Mouse (Mus musculus) hindbrain, embryonic 11.5 days (tissue): ENCODE data around the gene Lgals3. TPM values are rescaled to one million over a fixed set of nuclear protein-coding genes. Genes with fewer than 3 reads are reported as not detected.
A peak's percentile ranks its signal among the peaks of the same experiment; 100 is the strongest.

Experiments used
- ATAC-seq: fragments of 200-750 bp; cut with Nextera tagmentation; 2 replicates; pipeline ENCODE4 v1.8.0; 2017; ENCODE audit warnings: mild to moderate bottlenecking, moderate TSS enrichment, moderate library complexity; ENCODE audit not compliant: low FRiP score
- DNase-seq: peaks from one replicate; pipeline ENCODE4 v3.0.0-alpha.2; 2015; ENCODE audit warnings: low spot score
- H3K27ac ChIP-seq: fragments of 300-500 bp; sonication (generic); 2 replicates; pipeline ENCODE4 v1.5.1; 2014; ENCODE audit warnings: mild to moderate bottlenecking, low read depth, low read length
- H3K27me3 ChIP-seq: fragments of 300-500 bp; sonication (generic); 2 replicates; pipeline ENCODE4 v1.6.1; 2014; ENCODE audit warnings: mild to moderate bottlenecking, low read length, moderate library complexity, mixed read lengths; ENCODE audit not compliant: control insufficient read depth, insufficient read depth
- H3K36me3 ChIP-seq: fragments of 300-500 bp; sonication (generic); 2 replicates; pipeline ENCODE4 v1.6.1; 2014; ENCODE audit warnings: mild to moderate bottlenecking, low read length, moderate library complexity, mixed read lengths; ENCODE audit not compliant: control insufficient read depth, insufficient read depth
- H3K4me1 ChIP-seq: fragments of 300-500 bp; sonication (generic); replicated peaks from 2 replicates; pipeline ENCODE4 v1.6.1; 2014; ENCODE audit warnings: low read length, mixed read lengths; ENCODE audit not compliant: control insufficient read depth, insufficient read depth
- H3K4me2 ChIP-seq: fragments of 300-500 bp; sonication (generic); replicated peaks from 2 replicates; pipeline ENCODE4 v1.6.1; 2014; ENCODE audit warnings: mild to moderate bottlenecking, low read depth, low read length
- H3K4me3 ChIP-seq: fragments of 300-500 bp; sonication (generic); 2 replicates; pipeline ENCODE4 v1.5.1; 2014; ENCODE audit warnings: low read depth, low read length
- H3K9ac ChIP-seq: fragments of 300-500 bp; sonication (generic); 2 replicates; pipeline ENCODE4 v1.6.1; 2014; ENCODE audit warnings: low read depth, low read length
- H3K9me3 ChIP-seq: fragments of 300-500 bp; sonication (generic); 2 replicates; pipeline ENCODE4 v1.6.1; 2016; ENCODE audit warnings: low read length; ENCODE audit not compliant: control insufficient read depth
- WGBS: fragments of 180-500 bp; shearing (Covaris S2); extraction: QIAGEN DNeasy Blood & Tissue Kit; methylation state at CpG from one replicate; pipeline ENCODE4 v1.1.7; 2014; 5-methylcytosine and 5-hydroxymethylcytosine counted together
- polyA plus RNA-seq: library from polyadenylated mRNA; unstranded; fragments of >200 nt; fragmentation: Nextera tagmentation; extraction: Ambion mirVana; gene quantifications from 2 replicates; pipeline ENCODE4 v1.2.1, GENCODE M21; 2014

The Lgals3 gene
- polyA plus RNA-seq, 1 experiment from 2014 or later: 1.1 TPM

DNA sequence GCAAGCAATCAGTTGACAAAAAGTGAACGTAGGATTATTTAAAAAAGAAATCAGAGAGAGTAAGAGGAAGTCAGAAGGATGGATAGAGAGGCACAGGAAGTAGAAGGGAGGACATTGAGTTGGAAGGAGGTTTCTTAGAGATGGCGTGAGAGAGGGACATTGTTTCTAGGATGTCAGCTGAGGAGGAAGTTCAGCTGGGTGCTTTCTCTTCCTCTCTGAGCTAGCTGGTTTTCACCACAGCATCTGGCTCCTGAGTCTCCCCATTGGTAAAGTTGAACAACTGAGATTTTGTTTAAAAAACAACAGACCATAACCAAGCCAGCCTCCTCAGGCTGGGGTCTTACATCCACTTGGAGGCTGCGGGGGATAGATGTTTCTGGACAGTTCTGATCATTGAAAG is 7.9 kb upstream of the Lgals3 start:
- Histone ChIP-seq H3K4me3 (no peak overlapping the region), H3K4me2 (no peak overlapping the region), H3K27ac (no peak overlapping the region), H3K4me1 (no peaks in the 10 kb centered on the region), H3K9me3 (no peaks in the 10 kb centered on the region), H3K36me3 (no peaks in the 10 kb centered on the region), H3K9ac (no peak overlapping the region), H3K27me3 (no peaks in the 10 kb centered on the region)
- WGBS: 83% methylated on average over 3 of the region's 3 CpGs
- no peak for DNase-seq
- no peak for ATAC-seq

DNA sequence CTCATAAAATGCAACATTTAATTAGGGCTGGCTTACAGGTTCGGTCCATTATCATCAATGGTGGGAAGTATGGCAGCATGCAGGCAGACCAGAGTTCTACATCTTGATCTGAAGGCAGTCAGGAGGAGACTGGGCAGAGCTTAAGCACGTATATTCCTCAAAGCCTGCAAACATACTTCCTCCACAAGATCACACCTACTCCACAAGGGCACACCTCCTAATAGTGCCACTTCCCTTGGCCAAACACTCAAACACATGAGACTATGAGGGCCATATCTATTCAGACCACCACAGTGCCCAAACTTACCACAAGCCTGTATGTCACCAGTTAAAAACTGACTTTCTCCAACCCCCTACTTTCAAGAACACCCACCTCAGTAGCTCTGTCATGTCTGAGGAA is 6.1 kb upstream of the Lgals3 start:
- Histone ChIP-seq H3K9ac (no peak overlapping the region), H3K4me2 (no peak overlapping the region), H3K36me3 (no peaks in the 10 kb centered on the region), H3K4me1 (0 out of 2 replicates have a peak, but pooled peaks cover 2% of the 10 kb centered on the region), H3K9me3 (no peaks in the 10 kb centered on the region), H3K4me3 (no peak overlapping the region), H3K27ac (no peak overlapping the region), H3K27me3 (no peaks in the 10 kb centered on the region)
- no peak for DNase-seq
- no peak for ATAC-seq
- 86% methylated on average over 2 of the region's 2 CpGs for WGBS

DNA sequence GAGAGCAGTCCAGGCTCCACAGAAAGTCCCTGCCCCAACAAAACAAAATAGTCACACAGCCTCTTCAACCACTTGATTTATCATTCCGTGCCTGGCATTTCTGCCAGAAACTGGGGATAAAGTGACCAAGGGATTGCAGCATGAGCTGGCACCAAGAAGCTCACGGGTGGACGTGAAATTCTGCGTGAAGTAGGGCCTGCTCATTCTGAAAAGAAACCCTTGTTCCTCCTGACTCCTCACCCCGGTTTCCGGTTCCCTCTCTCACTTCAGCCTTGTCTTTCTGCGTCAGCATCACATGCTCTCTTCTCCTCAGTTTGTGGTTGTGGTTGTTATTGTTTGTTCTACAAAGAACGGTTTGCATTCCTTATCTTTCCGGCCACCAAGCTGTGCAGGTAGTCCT is 5.7 kb upstream of the Lgals3 start:
- H3K27ac ChIP-seq: no peak overlapping the region
- no peak overlapping the region for H3K4me2 ChIP-seq
- H3K4me3 ChIP-seq: no peak overlapping the region
- no peaks in the 10 kb centered on the region for H3K9me3 ChIP-seq
- DNase-seq: no peak
- ATAC-seq: no peak
- H3K27me3 ChIP-seq: no peaks in the 10 kb centered on the region
- WGBS: 87% methylated on average over 9 of the region's 9 CpGs
- no peak overlapping the region for H3K9ac ChIP-seq
- H3K36me3 ChIP-seq: no peaks in the 10 kb centered on the region
- 0 out of 2 replicates have a peak, but pooled peaks cover 2% of the 10 kb centered on the region for H3K4me1 ChIP-seq

DNA sequence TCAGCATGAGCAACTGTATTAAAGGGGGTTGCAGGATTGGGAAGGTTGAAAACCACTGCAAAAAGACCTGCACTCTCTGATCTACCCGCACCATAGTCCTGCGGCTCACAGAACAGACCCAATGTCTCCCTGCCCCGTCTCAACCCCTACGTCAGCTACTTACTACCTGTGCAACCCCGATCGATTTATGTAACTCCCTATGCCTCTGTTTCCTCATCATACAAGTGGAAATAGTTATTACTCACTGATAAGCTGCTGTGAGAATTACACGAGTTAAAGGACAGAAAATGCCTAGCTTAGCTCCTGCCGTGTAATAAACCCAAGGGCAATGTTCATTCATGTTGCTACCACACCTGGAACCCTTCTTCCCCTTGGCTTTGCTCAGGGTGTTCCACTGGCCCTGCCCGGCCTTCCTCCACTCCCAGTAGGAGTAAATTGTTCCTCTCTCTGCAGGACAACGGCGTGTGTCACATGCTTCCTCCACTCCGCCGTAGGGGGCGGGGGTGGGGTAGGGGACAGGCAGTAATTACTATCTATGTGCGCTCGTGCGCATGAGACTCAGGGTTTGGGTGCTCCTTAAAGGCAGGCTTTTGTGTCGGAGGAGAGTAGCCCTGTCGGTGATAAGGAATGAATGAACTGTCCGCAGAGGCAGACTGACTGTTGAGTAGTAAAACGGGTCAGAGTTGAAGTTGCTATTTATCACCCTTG is 2.7 kb upstream of the Lgals3 start:
- ATAC-seq (peak; percentile 59), DNase-seq (peak; percentile 50)
- Histone ChIP-seq H3K36me3 (no peaks in the 10 kb centered on the region), H3K9ac (no peak overlapping the region), H3K9me3 (no peaks in the 10 kb centered on the region), H3K4me1 (0 out of 2 replicates have a peak, but pooled peaks cover 2% of the 10 kb centered on the region), H3K4me3 (no peak overlapping the region), H3K27me3 (no peaks in the 10 kb centered on the region), H3K4me2 (0 out of 2 replicates have a peak overlapping the region, but pooled peaks have one; percentile 14), H3K27ac (no peak overlapping the region)
- WGBS: 46% methylated on average over 21 of the region's 21 CpGs

DNA sequence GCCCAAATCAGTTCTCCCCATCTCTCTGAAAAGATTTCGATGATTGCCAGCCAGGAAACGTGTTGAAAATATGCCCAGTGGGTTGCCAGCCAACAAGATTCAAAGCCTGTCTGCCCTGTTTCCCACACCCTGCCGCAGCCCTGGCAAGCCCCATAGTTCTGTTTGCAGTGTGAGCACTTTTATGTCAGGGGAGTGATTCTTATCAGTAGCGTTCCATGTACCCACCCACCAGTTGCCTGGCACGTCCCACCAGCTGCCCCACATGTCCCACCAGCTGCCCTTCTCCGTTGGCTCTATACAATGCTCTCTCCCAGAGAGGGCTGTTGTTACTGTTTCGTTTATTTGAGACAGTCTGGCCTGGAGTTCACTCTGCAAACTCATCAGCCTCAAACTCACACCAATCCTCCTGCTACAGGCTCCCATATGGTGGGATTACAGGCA is 650 bp upstream of the Lgals3 start:
- Histone ChIP-seq H3K9me3 (no peaks in the 10 kb centered on the region), H3K4me1 (0 out of 2 replicates have a peak, but pooled peaks cover 2% of the 10 kb centered on the region), H3K4me2 (no peak overlapping the region), H3K9ac (no peak overlapping the region), H3K36me3 (no peaks in the 10 kb centered on the region), H3K4me3 (no peak overlapping the region), H3K27ac (no peak overlapping the region), H3K27me3 (no peaks in the 10 kb centered on the region)
- 67% methylated on average over 7 of the region's 7 CpGs for WGBS
- no peak for ATAC-seq
- DNase-seq: no peak

DNA sequence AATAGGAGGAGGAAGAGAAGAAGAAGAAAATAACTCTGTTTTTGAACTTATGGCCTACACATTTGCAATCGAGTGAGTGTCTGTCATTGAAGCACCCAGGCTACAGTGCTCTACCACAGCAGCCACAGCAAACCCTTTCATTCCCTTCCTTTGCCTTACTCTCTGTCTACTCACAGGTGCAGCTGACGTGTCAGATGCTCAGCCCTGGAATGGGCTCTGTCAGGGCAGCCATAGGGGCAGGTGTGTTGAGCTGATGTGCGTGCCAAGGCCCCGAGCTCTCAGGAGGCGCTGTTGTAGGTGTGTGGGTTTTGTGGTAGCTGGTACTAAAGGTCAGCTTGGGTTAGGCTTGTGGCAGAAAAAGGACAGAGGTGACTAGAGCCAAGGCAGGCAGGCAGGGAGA is 2.2 kb downstream of the Lgals3 start:
- Histone ChIP-seq H3K4me3 (no peak overlapping the region), H3K36me3 (no peaks in the 10 kb centered on the region), H3K9ac (no peak overlapping the region), H3K4me2 (no peak overlapping the region), H3K9me3 (no peaks in the 10 kb centered on the region), H3K27me3 (peaks cover 16% of the 10 kb centered on the region), H3K4me1 (0 out of 2 replicates have a peak, but pooled peaks cover 2% of the 10 kb centered on the region), H3K27ac (no peak overlapping the region)
- WGBS: 83% methylated on average over 5 of the region's 5 CpGs
- DNase-seq (no peak), ATAC-seq (no peak)

DNA sequence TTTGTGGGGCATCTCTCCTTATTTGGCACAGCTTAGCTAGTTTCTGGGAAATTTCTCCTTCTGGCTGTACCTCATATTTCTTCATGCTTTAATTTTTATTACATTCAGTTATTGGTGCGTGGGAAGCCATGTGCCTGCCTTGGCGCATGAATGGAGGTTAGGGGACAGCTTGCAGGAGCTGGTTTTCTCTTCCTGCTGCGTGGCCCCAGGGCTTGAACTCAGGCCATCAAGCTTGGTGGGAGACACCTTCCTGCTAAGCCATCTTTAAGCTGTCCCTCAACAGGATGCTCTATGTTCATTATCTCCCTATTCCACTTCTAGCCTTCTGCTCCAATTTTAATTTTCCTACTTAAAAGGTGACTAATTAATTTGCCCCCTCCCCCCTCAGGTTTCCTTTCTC is 3.2 kb downstream of the Lgals3 start:
- H3K4me1 ChIP-seq: no peaks in the 10 kb centered on the region
- 77% methylated on average over 3 of the region's 3 CpGs for WGBS
- no peak overlapping the region for H3K27ac ChIP-seq
- H3K4me3 ChIP-seq: no peak overlapping the region
- H3K4me2 ChIP-seq: no peak overlapping the region
- H3K9ac ChIP-seq: no peak overlapping the region
- DNase-seq: no peak
- H3K27me3 ChIP-seq: peaks cover 16% of the 10 kb centered on the region
- ATAC-seq: no peak
- H3K36me3 ChIP-seq: no peaks in the 10 kb centered on the region
- H3K9me3 ChIP-seq: no peaks in the 10 kb centered on the region

DNA sequence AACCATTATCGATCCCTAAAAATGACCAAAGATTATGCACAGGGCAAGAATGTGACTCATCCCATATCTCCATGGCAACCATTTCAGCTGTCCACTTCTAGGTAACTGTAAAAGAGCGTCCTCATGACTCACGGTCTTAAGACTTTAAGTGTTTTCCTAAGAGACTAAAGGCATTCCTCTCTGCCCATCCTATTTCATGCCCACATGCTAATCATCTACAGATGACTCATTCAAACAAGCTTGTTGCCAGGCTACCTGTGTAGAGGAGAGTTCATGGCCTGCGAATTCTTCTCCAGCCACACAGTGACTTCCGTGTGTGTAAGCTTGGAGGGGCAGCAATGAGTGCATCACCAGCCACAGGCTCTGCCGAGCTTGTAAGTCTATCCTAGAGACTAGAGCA is 4.1 kb downstream of the Lgals3 start:
- Histone ChIP-seq H3K27ac (no peak overlapping the region), H3K4me2 (no peak overlapping the region), H3K9ac (no peak overlapping the region), H3K9me3 (no peaks in the 10 kb centered on the region), H3K4me1 (no peaks in the 10 kb centered on the region), H3K27me3 (peaks cover 16% of the 10 kb centered on the region), H3K36me3 (no peaks in the 10 kb centered on the region), H3K4me3 (no peak overlapping the region)
- 75% methylated on average over 6 of the region's 6 CpGs for WGBS
- ATAC-seq (no peak), DNase-seq (no peak)
